27 mouse cellular contexts compared by ENCODE assay signal in the genomic region with DNA sequence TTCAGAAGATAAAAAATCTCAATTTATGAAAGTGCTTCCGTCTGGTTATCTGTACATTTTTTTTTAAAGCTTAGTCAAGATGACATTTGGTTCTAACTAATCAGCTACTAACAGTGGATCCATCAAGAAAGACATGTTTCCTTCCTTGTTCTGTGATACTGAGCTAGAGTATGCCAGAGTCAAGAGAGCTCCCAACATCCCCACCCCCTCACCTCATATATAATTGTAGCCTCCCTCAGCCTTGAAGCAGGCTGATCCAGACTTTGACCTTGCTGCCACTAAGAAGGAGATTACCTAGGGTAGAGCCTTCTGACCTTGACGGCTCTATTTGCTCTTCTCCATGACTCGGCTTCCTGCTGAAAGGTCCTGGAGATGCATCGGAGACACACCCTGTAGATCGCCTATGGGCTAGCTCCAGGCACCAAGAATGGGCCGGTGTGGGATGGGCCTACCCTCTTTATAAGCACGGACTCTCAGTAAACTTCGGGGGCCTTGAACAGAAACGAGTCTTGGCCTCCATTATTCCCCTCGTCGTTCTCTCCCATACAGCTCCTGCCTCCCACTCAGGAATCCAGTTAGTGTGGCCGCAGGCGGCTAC. TPM values are rescaled to one million over a fixed set of nuclear protein-coding genes. Genes with fewer than 3 reads are reported as not detected.
A peak's percentile ranks its signal among the peaks of the same experiment; 100 is the strongest.
DNase-seq lines count a peak whose midpoint lies in the region; ATAC-seq and TF ChIP-seq lines count a peak whose summit lies in the region.
"Had no signal": no experiment of that assay in that cellular context is flagged by ENCODE, and none has a peak within 500 bp of the region (broad histone marks: within the 10 kb centered on the region; RNA-seq: fewer than 3 reads in every experiment).

No protein-coding gene starts in this region.

- no peak overlapping the region for H3K9ac ChIP-seq in intestine, embryonic 16.5 days (ENCODE audit: low read depth, low read length)
- H3K9ac ChIP-seq in stomach, postnatal 0 days (ENCODE audit: low read length): no peak overlapping the region
- no peak overlapping the region for H3K9ac ChIP-seq in kidney, embryonic 14.5 days (ENCODE audit: low read depth, low read length)
- H3K9ac ChIP-seq: embryonic facial prominence, embryonic 12.5 days; embryonic facial prominence, embryonic 15.5 days; forebrain, postnatal 0 days; heart, embryonic 13.5 days; hindbrain, embryonic 13.5 days had no signal

- no peak overlapping the region for H3K4me2 ChIP-seq in intestine, embryonic 16.5 days (ENCODE audit: low read depth, low read length)
- no peak overlapping the region for H3K4me2 ChIP-seq in stomach, postnatal 0 days (replicated peaks; ENCODE audit: low read depth)
- H3K4me2 ChIP-seq in kidney, embryonic 14.5 days (replicated peaks; ENCODE audit: low read depth, low read length): no peak overlapping the region
- H3K4me2 ChIP-seq: embryonic facial prominence, embryonic 12.5 days; embryonic facial prominence, embryonic 15.5 days; heart, embryonic 13.5 days; hindbrain, embryonic 13.5 days had no signal

- 76% methylated on average over 13 of the region's 13 CpGs for WGBS in intestine, embryonic 16.5 days
- 79% methylated on average over 13 of the region's 13 CpGs for WGBS in stomach, postnatal 0 days
- 90% methylated on average over 13 of the region's 13 CpGs for WGBS in kidney, embryonic 14.5 days

- intact Hi-C loops in heart, postnatal 10 days (cut with DNase I): no loop called here

- H3K4me1 ChIP-seq in intestine, embryonic 16.5 days (ENCODE audit: control insufficient read depth, insufficient read depth, low read length): peaks cover 6% of the 10 kb centered on the region; the same call in 1 of the 2 replicates
- no peaks in the 10 kb centered on the region for H3K4me1 ChIP-seq in stomach, postnatal 0 days (replicated peaks; ENCODE audit: control insufficient read depth, insufficient read depth)
- 0 out of 2 replicates have a peak, but pooled peaks cover 5% of the 10 kb centered on the region for H3K4me1 ChIP-seq in kidney, embryonic 14.5 days (ENCODE audit: control insufficient read depth, insufficient read depth, low read length)
- H3K4me1 ChIP-seq: embryonic facial prominence, embryonic 15.5 days; heart, embryonic 13.5 days; hindbrain, embryonic 13.5 days had no signal

- H3K36me3 ChIP-seq in intestine, embryonic 16.5 days (ENCODE audit: control insufficient read depth, insufficient read depth, low read length): no peaks in the 10 kb centered on the region
- H3K36me3 ChIP-seq in stomach, postnatal 0 days (ENCODE audit: control insufficient read depth, insufficient read depth, low read length): no peaks in the 10 kb centered on the region
- no peaks in the 10 kb centered on the region for H3K36me3 ChIP-seq in kidney, embryonic 14.5 days (ENCODE audit: control insufficient read depth, insufficient read depth, low read length)
- H3K36me3 ChIP-seq: embryonic facial prominence, embryonic 12.5 days; embryonic facial prominence, embryonic 15.5 days; heart, embryonic 10.5 days; heart, embryonic 13.5 days; hindbrain, embryonic 13.5 days had no signal

- H3K27me3 ChIP-seq in intestine, embryonic 16.5 days (replicated peaks; ENCODE audit: control insufficient read depth, insufficient read depth, low read length): no peaks in the 10 kb centered on the region
- H3K27me3 ChIP-seq in stomach, postnatal 0 days (ENCODE audit: control insufficient read depth, insufficient read depth, low read length): no peaks in the 10 kb centered on the region
- no peaks in the 10 kb centered on the region for H3K27me3 ChIP-seq in kidney, embryonic 14.5 days (ENCODE audit: control insufficient read depth, insufficient read depth, low read length)
- H3K27me3 ChIP-seq: CH12.LX; embryonic facial prominence, embryonic 12.5 days; embryonic facial prominence, embryonic 15.5 days; heart, embryonic 13.5 days; hindbrain, embryonic 13.5 days had no signal

- no peak for TF ChIP-seq CTCF in stomach, postnatal 0 days (IDR thresholded peaks at IDR 0.05; ENCODE audit: low read depth)

- DNase-seq in ES-CJ7 (ENCODE audit: low read depth, low spot score) (peak; percentile 63), ZHBTc4 (ENCODE audit: low read depth, low spot score) (peak; percentile 72)
- no peak for DNase-seq in stomach, postnatal 0 days (ENCODE audit: low spot score)
- DNase-seq in heart, postnatal 10 days: no peak
- DNase-seq: adrenal gland, adult 2 months; adrenal gland, postnatal 14 days; B cell, adult 2 months; cerebellum, adult 11 months; cerebellum, adult 2 months; cerebellum, adult 9-11 months; cerebellum, postnatal 25 days; gastrocnemius, adult 2 months; gastrocnemius, postnatal 14 days; heart, adult 2 months had no signal

- H3K4me3 ChIP-seq in intestine, embryonic 16.5 days (ENCODE audit: low read length): no peak overlapping the region
- no peak overlapping the region for H3K4me3 ChIP-seq in stomach, postnatal 0 days (ENCODE audit: low read depth, low read length)
- H3K4me3 ChIP-seq in kidney, embryonic 14.5 days (ENCODE audit: low read length): no peak overlapping the region
- H3K4me3 ChIP-seq: embryonic facial prominence, embryonic 12.5 days; embryonic facial prominence, embryonic 15.5 days; gastrocnemius, adult 2 months; heart, adult 2 months; heart, embryonic 10.5 days; heart, embryonic 13.5 days; hindbrain, embryonic 13.5 days had no signal

- no peaks in the 10 kb centered on the region for H3K9me3 ChIP-seq in intestine, embryonic 16.5 days (ENCODE audit: control insufficient read depth, low read length)
- H3K9me3 ChIP-seq in stomach, postnatal 0 days (ENCODE audit: control insufficient read depth, low read length): no peaks in the 10 kb centered on the region
- peaks cover 5% of the 10 kb centered on the region; the same call in 1 of the 2 replicates for H3K9me3 ChIP-seq in kidney, embryonic 14.5 days (ENCODE audit: control insufficient read depth, low read length)
- H3K9me3 ChIP-seq: embryonic facial prominence, embryonic 12.5 days; embryonic facial prominence, embryonic 15.5 days; heart, embryonic 10.5 days; hindbrain, embryonic 13.5 days had no signal

- no peak overlapping the region for H3K27ac ChIP-seq in intestine, embryonic 16.5 days (ENCODE audit: low read length)
- H3K27ac ChIP-seq in stomach, postnatal 0 days (replicated peaks): no peak overlapping the region
- H3K27ac ChIP-seq in kidney, embryonic 14.5 days (ENCODE audit: low read depth, low read length): no peak overlapping the region
- H3K27ac ChIP-seq: embryonic facial prominence, embryonic 12.5 days; embryonic facial prominence, embryonic 15.5 days; gastrocnemius, adult 2 months; heart, adult 2 months; heart, embryonic 10.5 days; heart, embryonic 13.5 days; hindbrain, embryonic 13.5 days had no signal

- peak; percentile 87 for ATAC-seq in intestine, embryonic 16.5 days
- ATAC-seq in stomach, postnatal 0 days (ENCODE audit: low FRiP score, low TSS enrichment): 0 out of 2 replicates have a peak, but pooled peaks have one; percentile 35
- ATAC-seq in kidney, embryonic 14.5 days (ENCODE audit: low FRiP score, low TSS enrichment): no peak
- ATAC-seq in activated CD4-positive, CD25-positive, alpha-beta regulatory T cell, adult 4 months: no peak
- ATAC-seq: forebrain, embryonic 14.5 days; forebrain, postnatal 0 days; hindbrain, embryonic 16.5 days; inflammation-experienced regulatory T-cells, adult 6 months had no signal

- TF ChIP-seq EP300 in stomach, postnatal 0 days (optimal IDR thresholded peaks at IDR 0.05): no peak

RNA-seq across cellular contexts. Expression of gene Ubl3, which starts 27.9 kb away (rescaled TPM):
- polyA plus RNA-seq in intestine, embryonic 16.5 days (2015; fragmentation: Nextera tagmentation; extraction: Ambion mirVana): 27.0 and 59.0 TPM in 2 replicates
- 117 and 123 TPM in 2 replicates for polyA plus RNA-seq in stomach, postnatal 0 days (2015; fragmentation: Nextera tagmentation; extraction: Ambion mirVana)
- 52.4 and 78.2 TPM in 2 replicates for polyA plus RNA-seq in kidney, embryonic 14.5 days (2014; fragmentation: Nextera tagmentation; extraction: Ambion mirVana)
- total RNA-seq in heart, postnatal 10 days (2021): 10 to 100 TPM; 80.1 to 96.8 TPM
- 100 to 1,000 TPM in 1 of 2 experiments, 10 to 100 TPM in 1; 86.3 to 124 TPM for polyA plus RNA-seq in activated CD4-positive, CD25-positive, alpha-beta regulatory T cell, adult 4 months (2017; shearing (Covaris generic))

Comparison
In these comparisons a context has a peak if more than half of its experiments do, and no peak if none do; other contexts are left out.
1. DNase-seq: peak in ES-CJ7 (single experiment) and ZHBTc4 (single experiment); none in stomach, postnatal 0 days (single experiment) and heart, postnatal 10 days (0 of 2).
2. ATAC-seq: peak in intestine, embryonic 16.5 days (single experiment) and stomach, postnatal 0 days (single experiment); none in kidney, embryonic 14.5 days (single experiment) and activated CD4-positive, CD25-positive, alpha-beta regulatory T cell, adult 4 months (single experiment).